Mouse (Mus musculus) megakaryocyte-erythroid progenitor cell, adult 5-6 weeks (primary cell): ENCODE results near the gene Gm765. TPM values are rescaled to one million over a fixed set of nuclear protein-coding genes. Genes with fewer than 3 reads are reported as not detected.

Source experiments
- ATAC-seq: replicated peaks from 2 replicates; pipeline ENCODE4 v1.8.0; 2016; ENCODE audit warnings: mild to moderate bottlenecking, inconsistent platforms; ENCODE audit not compliant: severe bottlenecking, poor library complexity, low FRiP score, low TSS enrichment
- total RNA-seq, 2 experiments: library from RNA; stranded (forward) in 1 of 2; stranded (reverse) in 1 of 2; fragments of 200-1000, 215-1000 nt in 1 of 2; fragments of >200 nt in 1 of 2; fragmentation: Nextera tagmentation in 1 of 2; gene quantifications; 2 replicates each; pipeline ENCODE4 v1.2.3; 2014 to 2017

Gene Gm765
- not detected in 2 replicates for total RNA-seq (2014; fragmentation: Nextera tagmentation)
- not detected in 2 replicates for total RNA-seq (2017)

- no peak for ATAC-seq
Observed at GRCm38 (mm10) chr6:98342654-98343053, at the start of gene Gm765. Gm765 (minus strand) TSS chr6:98342754.

- ATAC-seq = no peak
Observed at GRCm38 (mm10) chr6:98385487-98385886, 42.9 kb upstream of the Gm765 start.

GRCm38 (mm10) chr6:98384431-98384830, 41.9 kb upstream of the Gm765 start:
- ATAC-seq = no peak

GRCm38 (mm10) chr6:98383411-98383810, 40.9 kb upstream of the Gm765 start:
- no peak for ATAC-seq

- ATAC-seq = no peak
Observed at GRCm38 (mm10) chr6:98366199-98366598, 23.6 kb upstream of the Gm765 start.

- no peak for ATAC-seq
Observed at GRCm38 (mm10) chr6:98355271-98355670, 12.7 kb upstream of the Gm765 start.

- ATAC-seq = no peak
Observed at GRCm38 (mm10) chr6:98353285-98353684, 10.7 kb upstream of the Gm765 start.

- no peak for ATAC-seq
Observed at GRCm38 (mm10) chr6:98332714-98333113, 9.8 kb downstream of the Gm765 start.

- no peak for ATAC-seq
Observed at GRCm38 (mm10) chr6:98311659-98312058, 30.9 kb downstream of the Gm765 start.

- no peak for ATAC-seq
Observed at GRCm38 (mm10) chr6:98307647-98308046, 34.9 kb downstream of the Gm765 start.

- no peak for ATAC-seq
Observed at GRCm38 (mm10) chr6:98307159-98307558, 35.4 kb downstream of the Gm765 start.

- ATAC-seq = no peak
Observed at GRCm38 (mm10) chr6:98292064-98292463, 50.5 kb downstream of the Gm765 start.

GRCm38 (mm10) chr6:98288316-98288715, 54.2 kb downstream of the Gm765 start:
- no peak for ATAC-seq

- no peak for ATAC-seq
Observed at GRCm38 (mm10) chr6:98287521-98287920, 55.0 kb downstream of the Gm765 start.

GRCm38 (mm10) chr6:98285190-98285589, 57.4 kb downstream of the Gm765 start:
- no peak for ATAC-seq

GRCm38 (mm10) chr6:98282791-98283190, 59.8 kb downstream of the Gm765 start:
- no peak for ATAC-seq

GRCm38 (mm10) chr6:98271553-98271952, 71.0 kb downstream of the Gm765 start:
- 0 out of 2 replicates have a peak, but pooled peaks have one; percentile 59 for ATAC-seq

GRCm38 (mm10) chr6:98262961-98263360, 79.6 kb downstream of the Gm765 start:
- ATAC-seq = no peak

- no peak for ATAC-seq
Observed at GRCm38 (mm10) chr6:98259016-98259415, 83.5 kb downstream of the Gm765 start.

- no peak for ATAC-seq
Observed at GRCm38 (mm10) chr6:98246449-98246848, 96.1 kb downstream of the Gm765 start.

- no peak for ATAC-seq
Observed at GRCm38 (mm10) chr6:98243186-98243585, 99.4 kb downstream of the Gm765 start.
